Mouse (Mus musculus) thymus, adult 18-20 months (tissue): ENCODE data around the gene Olfr130.

Experiments used
- DNase-seq, 2 experiments: peaks; one replicate each; pipeline ENCODE4 v3.0.0; 2022; ENCODE audit warnings: mixed read lengths in 2 of 2

Gene Olfr130

DNA sequence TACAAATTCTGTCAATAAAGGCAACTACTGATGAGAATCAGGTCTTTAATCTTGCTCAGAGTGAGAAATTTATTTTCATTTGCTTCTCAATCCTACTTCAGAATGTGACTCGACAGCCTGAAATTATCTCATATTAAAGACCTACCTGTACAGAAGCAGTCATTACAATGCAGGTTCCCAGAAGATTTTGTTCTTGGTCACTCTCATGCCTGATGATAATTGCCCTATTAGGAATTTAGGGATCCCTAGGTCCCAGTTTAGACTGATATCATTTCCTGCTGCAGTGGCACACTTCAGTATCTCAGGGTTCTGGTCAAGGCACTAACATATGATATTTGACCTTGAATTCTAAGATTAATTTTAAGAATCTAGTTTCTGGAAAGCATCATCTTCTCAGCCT lies at the start of gene Olfr130:
Olfr130 (plus strand) TSS at position 301 of the 400 bp plus-strand sequence.
- DNase-seq = no peak

DNA sequence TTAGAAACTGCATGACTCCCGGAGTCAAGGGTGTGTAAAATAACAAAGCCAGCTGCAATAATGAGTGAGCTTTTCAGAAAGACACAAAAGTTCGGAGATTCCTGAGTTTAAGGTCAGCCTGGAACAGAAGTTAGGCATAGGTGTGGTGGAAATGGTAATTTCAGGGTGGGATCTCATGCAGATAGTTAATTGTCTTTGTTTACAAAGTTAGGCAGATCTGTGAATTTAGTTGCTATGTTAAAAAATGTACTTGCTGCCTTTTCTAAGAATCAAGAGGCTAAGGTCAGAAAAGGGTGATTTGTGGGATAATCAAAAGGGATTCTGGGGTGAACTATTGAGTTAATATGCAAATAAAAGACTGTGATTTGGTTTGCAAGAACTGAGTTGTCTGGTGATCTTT lies 47.4 kb upstream of the Olfr130 start:
- DNase-seq = no peak

DNA sequence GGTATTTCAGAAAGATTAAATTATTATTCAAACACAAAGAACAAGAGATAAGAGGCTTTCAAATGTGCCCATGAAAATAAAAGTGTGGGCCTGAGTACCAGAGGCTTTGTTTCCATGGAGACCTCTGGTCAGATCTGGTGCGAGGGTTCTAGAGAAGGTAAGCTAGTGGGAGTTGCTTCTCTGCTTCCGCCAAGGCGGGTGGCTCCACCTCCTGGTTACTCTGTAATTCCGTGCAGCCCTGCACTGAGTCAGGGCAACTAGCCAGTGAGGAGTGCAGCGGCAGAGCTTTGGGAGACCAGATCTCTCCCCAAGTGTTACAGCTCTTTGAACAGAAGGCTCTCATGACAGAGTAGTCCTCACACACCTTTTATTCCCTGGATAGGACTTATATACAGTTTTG lies 37.4 kb upstream of the Olfr130 start:
- DNase-seq = no peak

DNA sequence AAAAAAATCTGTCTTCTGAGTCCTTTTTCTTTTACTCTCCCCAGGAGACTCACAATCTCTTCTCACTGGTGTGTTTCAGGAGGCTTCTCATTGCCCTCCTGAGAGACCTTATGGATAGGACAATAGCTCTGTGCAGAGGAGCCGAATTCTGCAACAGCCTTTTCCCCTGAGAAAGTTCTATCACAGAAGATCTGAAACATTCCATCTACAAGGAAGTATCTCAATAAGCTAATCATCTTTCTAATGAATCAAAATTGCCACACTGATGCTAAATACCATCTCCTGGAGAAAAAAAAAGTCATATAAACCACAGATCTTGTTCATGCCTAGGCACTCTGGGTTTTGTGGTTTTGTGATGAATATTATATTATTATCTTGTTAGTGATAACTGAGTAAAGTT lies 3.7 kb upstream of the Olfr130 start, which contains the start of gene Olfr129:
Olfr129 (minus strand) TSS at position 101 of the 400 bp plus-strand sequence.
- no peak for DNase-seq

DNA sequence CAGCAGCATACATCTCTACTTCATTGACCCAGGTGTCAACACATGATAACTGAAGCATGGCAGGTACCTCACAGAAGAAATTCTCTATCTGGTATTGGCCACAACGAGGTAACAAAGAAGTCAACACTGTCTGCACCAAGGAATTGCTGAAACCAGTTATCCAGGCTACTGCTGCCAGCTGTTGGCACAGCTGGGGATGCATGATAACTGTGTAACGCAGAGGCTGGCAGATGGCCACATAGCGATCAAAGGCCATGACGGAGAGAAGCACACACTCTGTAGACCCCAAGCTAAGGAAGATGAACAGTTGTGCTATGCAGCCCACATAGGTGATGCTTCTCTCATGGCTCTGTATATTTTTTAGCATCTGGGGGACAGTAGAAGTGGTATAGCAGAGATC lies 18.6 kb downstream of the Olfr130 start:
- DNase-seq = no peak

DNA sequence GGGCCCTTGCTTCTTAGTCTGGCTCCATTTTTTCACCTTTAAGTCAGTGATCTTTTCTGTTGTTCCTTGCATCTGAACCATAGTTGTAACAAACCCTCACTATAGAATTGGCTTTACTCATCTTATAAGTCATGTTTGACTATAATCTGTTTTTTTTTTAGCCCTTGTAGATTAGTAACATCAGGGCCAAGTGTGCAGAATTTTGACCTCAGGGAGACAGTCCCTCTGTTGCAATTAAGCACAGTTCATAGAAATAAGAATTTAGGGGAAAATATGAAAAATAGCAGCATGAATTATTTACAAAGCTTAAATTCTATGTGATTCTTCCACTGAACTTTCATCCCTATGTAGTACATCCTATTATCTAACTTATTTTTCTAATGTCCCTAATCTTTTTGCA lies 24.9 kb downstream of the Olfr130 start, which contains the start of gene Olfr131:
Olfr131 (minus strand) TSS at position 101 of the 400 bp plus-strand sequence.
- no peak for DNase-seq
